Mouse (Mus musculus) neural tube, embryonic 11.5 days (tissue): Measurements from ENCODE around the gene Kcnj12. TPM values are rescaled to one million over a fixed set of nuclear protein-coding genes. Genes with fewer than 3 reads are reported as not detected.

ENCODE experiments used
- ATAC-seq: fragments of 200-750 bp; cut with Nextera tagmentation; 2 replicates; pipeline ENCODE4 v1.8.0; 2017; ENCODE audit warnings: moderate number of reproducible peaks, mild to moderate bottlenecking, moderate TSS enrichment, moderate library complexity; ENCODE audit not compliant: insufficient read depth, low FRiP score, low TSS enrichment
- DNase-seq: peaks from one replicate; pipeline ENCODE4 v3.0.0-alpha.2; 2015; ENCODE audit warnings: low spot score
- H3K27ac ChIP-seq: fragments of 300-500 bp; sonication (generic); 2 replicates; pipeline ENCODE4 v1.5.1; 2014; ENCODE audit warnings: low read depth, mild to moderate bottlenecking, low read length
- H3K27me3 ChIP-seq: fragments of 300-500 bp; sonication (generic); 2 replicates; pipeline ENCODE4 v1.6.1; 2014; ENCODE audit warnings: mild to moderate bottlenecking, low read length, mixed read lengths; ENCODE audit not compliant: control insufficient read depth, insufficient read depth
- H3K36me3 ChIP-seq: fragments of 300-500 bp; sonication (generic); 2 replicates; pipeline ENCODE4 v1.6.1; 2014; ENCODE audit warnings: mild to moderate bottlenecking, low read length, moderate library complexity, mixed read lengths; ENCODE audit not compliant: control insufficient read depth, insufficient read depth
- H3K4me1 ChIP-seq: fragments of 300-500 bp; sonication (generic); 2 replicates; pipeline ENCODE4 v1.6.1; 2014; ENCODE audit warnings: low read length, mixed read lengths; ENCODE audit not compliant: control insufficient read depth, insufficient read depth
- H3K4me2 ChIP-seq: fragments of 300-500 bp; sonication (generic); 2 replicates; pipeline ENCODE4 v1.6.1; 2014; ENCODE audit warnings: low read depth, mild to moderate bottlenecking, moderate library complexity
- H3K4me3 ChIP-seq: fragments of 300-500 bp; sonication (generic); 2 replicates; pipeline ENCODE4 v1.5.1; 2014; ENCODE audit warnings: low read depth, low read length
- H3K9ac ChIP-seq: fragments of 300-500 bp; sonication (generic); 2 replicates; pipeline ENCODE4 v1.6.1; 2014; ENCODE audit warnings: mild to moderate bottlenecking, low read length
- H3K9me3 ChIP-seq: fragments of 300-500 bp; sonication (generic); 2 replicates; pipeline ENCODE4 v1.6.1; 2016; ENCODE audit warnings: low read length; ENCODE audit not compliant: control insufficient read depth
- WGBS: fragments of 180-500 bp; shearing (Covaris S2); extraction: QIAGEN DNeasy Blood & Tissue Kit; methylation state at CpG from one replicate; pipeline ENCODE4 v1.1.7; 2014; 5-methylcytosine and 5-hydroxymethylcytosine counted together
- polyA plus RNA-seq: library from polyadenylated mRNA; unstranded; fragments of >200 nt; fragmentation: Nextera tagmentation; extraction: Ambion mirVana; gene quantifications from 2 replicates; pipeline ENCODE4 v1.2.1, GENCODE M21; 2014

Kcnj12 gene
- polyA plus RNA-seq, 1 experiment from 2014 or later, result 4.0 TPM

DNA sequence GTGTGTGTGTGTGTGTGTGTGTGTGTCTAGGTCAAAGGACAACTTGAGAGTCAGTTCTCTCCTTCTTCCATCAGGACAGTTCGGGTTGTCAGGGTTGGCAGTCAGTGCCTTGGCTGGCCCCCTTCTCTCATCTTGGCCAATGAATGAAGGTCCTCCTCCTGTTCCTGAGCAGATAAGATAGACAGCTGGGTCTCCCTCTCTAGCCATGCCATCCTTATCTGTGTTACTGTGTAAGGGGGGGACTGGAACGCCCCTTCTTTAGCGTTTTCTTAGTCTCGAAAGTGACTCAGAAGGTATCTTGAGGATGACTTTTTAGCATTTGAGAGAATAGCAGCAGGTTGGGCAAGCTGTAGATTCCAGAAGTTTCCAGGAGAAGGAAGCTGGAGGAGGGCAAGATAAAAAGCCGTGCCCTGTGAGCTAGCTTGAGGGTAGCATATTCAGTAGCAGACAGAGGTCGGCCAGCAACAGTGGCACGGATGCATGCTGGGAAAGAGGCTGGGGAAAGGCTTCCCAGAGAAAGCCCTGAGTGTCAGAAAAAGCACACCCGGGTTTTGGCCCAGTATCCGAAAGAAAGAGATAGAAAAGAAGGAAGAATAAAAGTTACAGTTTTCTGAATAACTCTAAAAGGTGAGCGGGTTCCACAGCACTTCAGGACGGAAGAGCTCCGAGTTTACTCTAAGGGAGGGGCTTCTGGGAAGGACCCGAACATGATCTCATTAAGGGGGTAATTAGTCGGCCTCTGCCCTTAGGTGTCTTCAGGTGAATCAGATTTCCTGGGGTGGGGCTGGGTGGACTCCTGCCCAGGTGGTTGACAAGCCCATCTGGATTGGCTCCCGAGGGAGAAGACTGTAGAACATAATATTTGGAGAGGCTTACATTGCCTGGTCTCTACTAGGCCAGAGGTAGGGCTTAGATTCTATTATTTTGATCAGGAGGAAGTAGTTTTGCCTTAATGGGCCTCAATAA is 53.3 kb downstream of the Kcnj12 start:
- Histone ChIP-seq H3K4me1 (no peaks in the 10 kb centered on the region), H3K4me2 (no peak overlapping the region), H3K4me3 (no peak overlapping the region), H3K9me3 (no peaks in the 10 kb centered on the region), H3K9ac (no peak overlapping the region), H3K27ac (no peak overlapping the region), H3K36me3 (no peaks in the 10 kb centered on the region), H3K27me3 (no peaks in the 10 kb centered on the region)
- no peak for DNase-seq
- WGBS, result 83% methylated on average over 15 of the region's 15 CpGs
- ATAC-seq, result no peak

GRCm38 (mm10) chr11:61081624-61082023 is 59.3 kb downstream of the Kcnj12 start:
- WGBS, result 84% methylated on average over 2 of the region's 2 CpGs
- Histone ChIP-seq H3K9me3 (no peaks in the 10 kb centered on the region), H3K4me2 (no peak overlapping the region), H3K9ac (no peak overlapping the region), H3K4me1 (no peaks in the 10 kb centered on the region), H3K36me3 (no peaks in the 10 kb centered on the region), H3K27ac (no peak overlapping the region), H3K4me3 (no peak overlapping the region), H3K27me3 (no peaks in the 10 kb centered on the region)
- ATAC-seq (no peak), DNase-seq (no peak)

DNA sequence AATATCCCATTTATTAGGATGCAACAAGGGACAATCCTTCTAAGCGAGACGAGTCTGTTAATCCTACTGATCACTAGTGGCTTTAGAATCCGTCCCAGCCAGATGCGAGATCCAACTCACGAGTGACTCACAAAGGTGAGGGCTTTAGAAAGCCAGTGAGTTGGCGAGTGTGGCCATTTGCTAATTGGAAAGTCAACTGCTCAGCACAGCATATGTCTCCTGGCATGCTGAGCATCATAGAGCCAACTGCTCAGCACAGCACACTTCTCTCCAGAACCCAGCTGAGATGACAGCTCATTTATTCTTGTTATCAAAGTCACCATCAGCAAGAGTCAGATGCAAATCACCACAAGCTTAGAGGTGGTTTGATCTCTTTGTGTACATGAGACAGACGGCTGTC is 67.8 kb downstream of the Kcnj12 start:
- no peaks in the 10 kb centered on the region for H3K9me3 ChIP-seq
- no peak overlapping the region for H3K4me2 ChIP-seq
- no peaks in the 10 kb centered on the region for H3K36me3 ChIP-seq
- H3K9ac ChIP-seq, result no peak overlapping the region
- no peaks in the 10 kb centered on the region for H3K27me3 ChIP-seq
- H3K27ac ChIP-seq, result no peak overlapping the region
- H3K4me3 ChIP-seq, result no peak overlapping the region
- H3K4me1 ChIP-seq, result no peaks in the 10 kb centered on the region
- ATAC-seq (no peak), DNase-seq (no peak)
- 83% methylated on average over 7 of the region's 7 CpGs for WGBS

- H3K4me2 ChIP-seq, result no peak overlapping the region
- ATAC-seq (no peak), DNase-seq (no peak)
- H3K4me3 ChIP-seq, result no peak overlapping the region
- WGBS, result 78% methylated on average over 3 of the region's 3 CpGs
- H3K36me3 ChIP-seq, result no peaks in the 10 kb centered on the region
- no peaks in the 10 kb centered on the region for H3K27me3 ChIP-seq
- H3K9me3 ChIP-seq, result no peaks in the 10 kb centered on the region
- H3K9ac ChIP-seq, result no peak overlapping the region
- no peak overlapping the region for H3K27ac ChIP-seq
- H3K4me1 ChIP-seq, result no peaks in the 10 kb centered on the region
Observed at GRCm38 (mm10) chr11:61091192-61091591, 68.8 kb downstream of the Kcnj12 start.

DNA sequence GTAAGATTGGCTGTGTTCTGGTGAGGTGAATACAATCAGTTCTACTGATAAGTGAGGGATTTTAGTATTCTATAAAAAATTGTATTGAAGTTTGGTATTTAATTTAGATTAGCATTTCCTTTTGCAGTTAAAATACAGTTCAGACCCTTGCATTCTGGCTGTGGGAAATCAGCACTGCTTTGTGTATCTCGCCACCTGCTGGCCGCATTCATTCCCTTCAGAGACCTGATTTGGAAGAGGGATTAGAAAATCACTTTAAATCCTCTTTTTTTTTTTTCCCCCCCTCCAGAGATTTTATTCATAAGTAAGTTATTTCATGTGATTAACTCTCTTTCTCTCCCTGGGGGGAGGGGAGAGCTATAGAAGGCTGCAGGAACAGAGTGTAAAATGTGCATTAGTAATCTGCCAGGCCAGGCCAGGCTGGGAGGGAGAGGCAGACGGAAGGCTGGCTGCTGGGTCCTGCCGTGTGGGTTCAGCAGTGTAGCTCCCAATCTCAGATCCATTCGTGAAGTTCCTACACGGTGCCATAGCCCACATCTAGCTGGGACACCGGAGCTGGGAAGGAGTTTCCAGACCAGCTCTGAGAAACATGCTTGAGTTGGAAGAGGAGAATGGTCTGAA is 69.4 kb downstream of the Kcnj12 start:
- Histone ChIP-seq H3K36me3 (no peaks in the 10 kb centered on the region), H3K4me1 (no peaks in the 10 kb centered on the region), H3K4me2 (no peak overlapping the region), H3K4me3 (no peak overlapping the region), H3K9ac (no peak overlapping the region), H3K27ac (no peak overlapping the region), H3K27me3 (no peaks in the 10 kb centered on the region), H3K9me3 (no peaks in the 10 kb centered on the region)
- peak; percentile 74 for DNase-seq
- 23% methylated on average over 7 of the region's 7 CpGs for WGBS
- ATAC-seq, result no peak

GRCm38 (mm10) chr11:61098046-61098445 is 75.7 kb downstream of the Kcnj12 start:
- ATAC-seq, result no peak
- no peak overlapping the region for H3K9ac ChIP-seq
- H3K36me3 ChIP-seq, result no peaks in the 10 kb centered on the region
- no peaks in the 10 kb centered on the region for H3K9me3 ChIP-seq
- no peak overlapping the region for H3K4me2 ChIP-seq
- WGBS, result 69% methylated on average over 1 of the region's 1 CpGs
- no peak overlapping the region for H3K27ac ChIP-seq
- no peak overlapping the region for H3K4me3 ChIP-seq
- no peaks in the 10 kb centered on the region for H3K4me1 ChIP-seq
- H3K27me3 ChIP-seq, result no peaks in the 10 kb centered on the region
- DNase-seq, result no peak

DNA sequence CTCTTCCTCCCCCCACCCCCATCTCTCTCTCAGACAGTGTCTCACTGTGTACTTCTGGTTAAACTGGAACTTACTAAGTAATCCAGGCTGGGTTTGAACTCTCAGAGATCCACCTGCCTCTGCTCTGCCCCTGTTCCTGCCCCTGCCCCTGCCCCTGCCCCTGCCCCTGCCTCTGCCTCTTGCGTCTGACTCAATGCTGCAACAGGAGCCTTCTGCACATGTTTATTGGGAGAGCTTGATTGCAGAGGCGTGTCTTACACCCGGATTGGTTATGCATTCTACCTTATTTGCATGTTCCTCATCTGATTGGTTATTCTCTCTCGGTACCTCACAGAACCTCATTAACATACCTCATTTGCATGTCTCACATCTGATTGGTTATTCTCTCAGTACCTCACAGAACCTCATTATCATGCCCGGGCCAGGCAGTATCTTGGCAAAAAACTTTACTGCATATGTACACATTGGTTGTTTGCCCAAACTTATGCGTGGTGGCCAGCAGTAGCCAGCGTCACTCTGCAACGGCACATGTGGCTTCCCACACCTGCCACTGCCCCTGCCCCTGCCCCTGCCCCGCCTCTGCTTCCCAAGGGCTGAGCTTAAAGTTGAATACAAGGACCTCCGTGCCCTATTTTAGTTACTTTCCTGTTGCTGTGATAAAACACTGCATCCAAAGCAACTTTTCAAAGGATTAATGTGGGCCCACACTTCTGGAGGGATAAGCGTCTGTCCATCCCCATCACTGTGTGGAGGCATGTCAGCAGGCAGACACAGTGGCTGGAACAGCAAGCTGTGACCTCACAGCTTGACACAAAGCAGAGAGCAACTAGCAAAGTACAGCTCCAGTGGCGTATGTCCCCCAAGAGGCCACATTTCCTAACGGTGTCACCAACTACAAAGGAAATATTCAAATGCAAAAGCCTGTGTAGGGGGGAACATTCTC is 80.3 kb downstream of the Kcnj12 start:
- Histone ChIP-seq H3K9me3 (no peaks in the 10 kb centered on the region), H3K27me3 (no peaks in the 10 kb centered on the region), H3K36me3 (no peaks in the 10 kb centered on the region), H3K4me1 (no peaks in the 10 kb centered on the region), H3K4me3 (no peak overlapping the region), H3K4me2 (no peak overlapping the region), H3K27ac (no peak overlapping the region), H3K9ac (no peak overlapping the region)
- no peak for DNase-seq
- 66% methylated on average over 12 of the region's 13 CpGs for WGBS
- ATAC-seq, result no peak

- Histone ChIP-seq H3K27ac (no peak overlapping the region), H3K9ac (no peak overlapping the region), H3K36me3 (no peaks in the 10 kb centered on the region), H3K27me3 (no peaks in the 10 kb centered on the region), H3K4me2 (peak overlapping the region; percentile 14; the same call in 1 of the 2 replicates), H3K9me3 (no peaks in the 10 kb centered on the region), H3K4me3 (no peak overlapping the region), H3K4me1 (no peaks in the 10 kb centered on the region)
- ATAC-seq (peak; percentile 45; the same call in 1 of the 2 replicates), DNase-seq (peak; percentile 90)
- WGBS, result 22% methylated on average over 20 of the region's 20 CpGs
Observed at GRCm38 (mm10) chr11:61104241-61104901, 82.0 kb downstream of the Kcnj12 start.
